Mouse (Mus musculus) megakaryocyte, embryonic 14.5 days (primary cell): ENCODE data around the gene Klhl5.

Source experiments
- FLI1 ChIP-seq: IDR thresholded peaks from 2 replicates; pipeline ENCODE4 v1.6.1; 2012; ENCODE audit warnings: low read length, inconsistent platforms, mixed read lengths
- GATA1 ChIP-seq: IDR thresholded peaks from 3 replicates; pipeline ENCODE4 v1.6.1; 2012; ENCODE audit warnings: mixed read lengths, low read length, inconsistent platforms, borderline replicate concordance

- TF ChIP-seq GATA1, result no peak
- TF ChIP-seq FLI1, result no peak
These were observed 87.1 kb downstream of the Klhl5 start for GRCm38 (mm10) chr5:65194441-65194840.
